Mouse (Mus musculus) thymus, adult 2 months (tissue): ENCODE results near the gene Rap1gap2.

Experiments used
- CTCF ChIP-seq: fragments of 200-500 bp; IDR thresholded peaks from 2 replicates; pipeline ENCODE4 v1.5.1; 2012; ENCODE audit warnings: mild to moderate bottlenecking, control low read depth, low read length, moderate library complexity, borderline replicate concordance; ENCODE audit not compliant: control insufficient read depth, poor library complexity, insufficient read depth; ENCODE audit errors: extremely low read depth
- POLR2A ChIP-seq: fragments of 200-500 bp; IDR thresholded peaks from 2 replicates; pipeline ENCODE4 v1.6.1; 2012; ENCODE audit warnings: mild to moderate bottlenecking, low read length, control low read depth, moderate library complexity; ENCODE audit not compliant: control insufficient read depth, poor library complexity, insufficient read depth; ENCODE audit errors: extremely low read depth

DNA sequence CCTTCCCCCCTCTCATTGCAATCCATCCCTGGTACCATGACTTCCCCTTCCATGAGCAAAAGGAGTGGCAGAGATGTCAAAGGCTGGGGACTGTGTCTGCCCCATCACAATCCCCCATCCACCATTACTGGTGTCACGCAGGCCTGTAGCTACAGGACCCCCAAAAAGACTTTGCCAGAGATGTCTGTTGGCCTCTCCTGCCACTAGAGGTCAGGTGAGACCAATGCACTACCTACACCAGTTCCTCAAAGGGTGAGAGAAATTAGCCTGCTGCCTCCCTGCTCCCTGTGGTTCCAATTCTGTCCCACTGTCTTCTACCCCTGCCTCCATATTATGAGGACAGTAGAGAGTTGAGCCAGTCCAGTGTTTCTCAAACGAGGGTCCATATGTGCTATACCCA, 208.6 kb downstream of the Rap1gap2 start:
- TF ChIP-seq CTCF (no peak), POLR2A (no peak)
